Mouse (Mus musculus) monocyte, adult 5-6 weeks (primary cell): Measurements from ENCODE around the gene Mtch1. TPM values are rescaled to one million over a fixed set of nuclear protein-coding genes. Genes with fewer than 3 reads are reported as not detected.
"Not testable (repeated sequence)": the region's sequence is repeated elsewhere in the genome, so short reads cannot be mapped to it uniquely, and the experiment has no call there.

Source experiments
- ATAC-seq: fragments of 153-309, 156-312 bp; replicated peaks from 2 replicates; pipeline ENCODE4 v1.8.0; 2017; ENCODE audit warnings: mild to moderate bottlenecking; ENCODE audit not compliant: low TSS enrichment, insufficient number of reproducible peaks, severe bottlenecking, poor library complexity, low FRiP score
- total RNA-seq: library from RNA; stranded (forward); fragments of 200-1000, 200-491, 200-594 nt; gene quantifications from 3 replicates; pipeline ENCODE4 v1.2.3, GENCODE M21; 2017

The Mtch1 gene
- total RNA-seq, 1 experiment from 2014 or later: 56.3 TPM

GRCm38 (mm10) chr17:29318731-29319250, 28.9 kb downstream of the Mtch1 start:
- ATAC-seq: peak; percentile 86

DNA sequence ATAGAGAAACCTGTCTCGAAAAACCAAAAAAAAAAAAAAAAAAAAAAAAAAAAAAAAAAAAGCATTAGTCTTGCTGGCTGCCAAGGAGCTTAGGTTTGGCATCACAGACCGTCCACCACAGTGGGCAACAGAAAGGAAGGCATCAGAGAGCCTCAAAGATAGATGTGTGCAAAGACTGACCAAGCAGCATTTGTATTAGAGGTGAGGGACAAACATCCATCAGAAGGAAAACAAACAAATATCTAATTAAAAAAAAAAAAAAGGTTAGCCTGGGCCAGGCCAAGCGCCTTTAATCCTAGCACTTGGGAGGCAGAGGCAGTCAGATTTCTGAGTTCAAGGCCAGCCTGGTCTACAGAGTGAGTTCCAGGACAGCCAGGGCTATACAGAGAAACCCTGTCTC, 30.4 kb downstream of the Mtch1 start, which contains the start of gene Pi16:
Gene Pi16 (plus strand): TSS at position 301 of the 400 bp plus-strand sequence.
- not testable (repeated sequence) for ATAC-seq

DNA sequence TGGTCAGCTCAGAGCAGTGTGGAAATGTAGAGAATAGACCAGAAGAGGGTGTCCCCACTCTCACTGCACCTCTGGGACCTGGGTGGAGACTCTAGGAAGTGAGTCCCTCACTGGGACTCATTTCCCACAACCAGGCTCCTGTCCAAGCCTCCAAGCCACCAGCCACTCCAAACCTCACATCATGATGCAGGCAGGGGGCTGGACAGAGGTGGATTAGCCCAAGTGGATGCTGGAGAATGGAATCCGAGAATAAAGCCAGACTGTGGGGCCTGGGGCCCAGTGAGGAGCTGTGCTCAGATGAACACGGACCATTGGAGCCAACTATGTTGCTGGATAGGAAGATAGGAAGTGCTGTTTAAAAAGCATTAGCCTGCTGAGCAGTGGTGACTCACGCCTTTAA, 30.8 kb downstream of the Mtch1 start:
- no peak for ATAC-seq

GRCm38 (mm10) chr17:29315672-29316465, 31.9 kb downstream of the Mtch1 start:
- ATAC-seq: no peak

- no peak for ATAC-seq
Observed at GRCm38 (mm10) chr17:29313300-29313699, 34.4 kb downstream of the Mtch1 start.

- ATAC-seq: no peak
Observed at GRCm38 (mm10) chr17:29312082-29312481, 35.7 kb downstream of the Mtch1 start.

- ATAC-seq: no peak
Observed at GRCm38 (mm10) chr17:29311602-29312001, 36.1 kb downstream of the Mtch1 start.

GRCm38 (mm10) chr17:29310056-29310623, 37.6 kb downstream of the Mtch1 start:
- no peak for ATAC-seq

DNA sequence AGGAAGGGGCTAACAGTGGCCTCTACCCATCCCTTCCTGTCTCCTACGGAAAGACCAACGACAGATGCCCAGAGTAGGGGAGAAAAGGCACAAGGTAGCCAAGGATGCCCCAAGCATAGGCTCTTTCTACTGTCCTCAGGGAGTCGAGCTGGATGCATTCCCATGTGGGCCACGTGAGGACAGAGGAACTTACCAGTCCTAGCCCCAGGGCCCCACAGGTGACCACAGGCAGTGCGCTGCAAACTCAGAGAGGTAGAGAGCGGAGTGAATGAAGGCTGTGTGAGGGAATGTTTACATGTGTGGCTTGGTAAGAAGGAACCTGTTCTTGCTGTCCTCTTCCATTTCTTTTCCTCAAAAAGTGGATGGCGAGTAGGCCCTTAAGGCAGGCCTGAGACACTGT, 41.9 kb downstream of the Mtch1 start:
- ATAC-seq: no peak

- no peak for ATAC-seq
Observed at GRCm38 (mm10) chr17:29305058-29305806, 42.5 kb downstream of the Mtch1 start.

DNA sequence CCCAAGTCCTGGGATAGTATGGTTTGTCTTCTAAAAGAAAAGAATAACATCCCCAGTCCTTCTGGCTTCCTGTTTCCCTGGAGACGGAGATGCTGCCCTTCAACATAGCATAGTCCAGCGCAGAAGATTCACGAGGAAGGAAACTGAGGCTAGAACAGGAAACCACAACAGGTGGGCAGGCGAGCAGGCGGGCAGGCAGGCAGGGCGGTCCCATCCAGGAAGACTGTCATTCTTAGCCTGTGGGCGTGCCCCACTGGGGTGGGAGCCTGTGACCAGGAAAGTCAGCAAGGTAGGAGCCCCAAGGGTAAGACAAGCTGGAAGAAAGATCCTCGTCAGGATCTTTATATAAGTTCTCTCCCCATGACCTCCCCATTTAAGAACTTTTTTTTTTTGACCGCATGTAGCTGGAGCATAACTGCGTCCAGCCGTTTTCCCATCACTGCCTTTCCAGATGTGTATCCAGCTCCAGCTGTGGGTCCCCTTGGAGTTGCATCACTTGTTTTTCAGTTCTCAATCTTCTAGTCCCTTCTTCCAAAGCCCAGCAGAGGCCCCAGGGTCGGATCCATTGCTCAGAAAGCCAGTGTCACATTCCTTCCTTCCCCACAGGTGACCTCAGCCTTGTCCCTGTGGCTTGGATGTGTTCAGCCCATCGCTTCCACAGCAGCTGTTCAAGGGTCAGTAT, 43.2 kb downstream of the Mtch1 start:
- ATAC-seq: no peak; the same call in 1 of the 2 replicates

GRCm38 (mm10) chr17:29303856-29304255, 43.9 kb downstream of the Mtch1 start:
- no peak for ATAC-seq

- ATAC-seq: no peak
Observed at GRCm38 (mm10) chr17:29303087-29303486, 44.6 kb downstream of the Mtch1 start.

DNA sequence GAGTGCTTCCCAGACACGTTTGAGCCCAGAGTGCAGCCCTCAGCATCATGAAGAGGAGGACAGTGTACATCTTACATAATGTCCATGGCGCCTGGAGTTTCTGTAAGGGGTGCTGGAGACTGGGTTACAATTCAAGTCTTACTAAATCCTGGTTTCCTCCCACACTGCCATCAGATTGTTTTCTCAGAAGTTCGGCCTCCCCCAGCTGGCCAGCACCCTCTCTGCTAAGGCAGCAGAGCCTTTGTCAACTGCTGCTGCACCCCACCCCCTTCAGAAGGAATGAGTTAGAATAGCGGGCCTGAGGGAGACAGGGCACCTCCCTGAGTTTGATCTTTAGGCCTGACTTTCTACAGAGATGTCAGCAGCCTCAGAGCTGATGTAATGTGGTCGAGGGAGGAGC, 45.6 kb downstream of the Mtch1 start:
- no peak for ATAC-seq

- no peak for ATAC-seq
Observed at GRCm38 (mm10) chr17:29301421-29301820, 46.3 kb downstream of the Mtch1 start.

DNA sequence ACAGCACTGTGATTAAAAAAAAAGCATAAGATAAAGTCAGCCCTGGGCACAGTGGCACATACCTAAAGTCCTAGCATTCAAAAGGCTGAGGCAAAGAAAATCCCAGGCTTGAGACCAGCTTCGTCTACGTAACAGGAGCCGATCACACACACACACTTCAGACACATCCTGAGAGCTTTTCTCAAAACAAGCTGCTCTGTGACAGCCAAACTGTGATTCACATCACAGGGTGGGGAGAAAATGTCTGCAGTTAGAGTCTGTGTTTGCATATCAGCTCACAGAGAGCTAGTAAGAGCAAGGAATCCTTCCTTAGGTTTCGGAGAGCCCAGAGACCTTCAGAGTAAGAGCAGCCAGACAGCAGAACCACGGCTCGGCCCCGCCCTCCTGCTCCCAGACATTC, 46.8 kb downstream of the Mtch1 start:
- no peak for ATAC-seq

DNA sequence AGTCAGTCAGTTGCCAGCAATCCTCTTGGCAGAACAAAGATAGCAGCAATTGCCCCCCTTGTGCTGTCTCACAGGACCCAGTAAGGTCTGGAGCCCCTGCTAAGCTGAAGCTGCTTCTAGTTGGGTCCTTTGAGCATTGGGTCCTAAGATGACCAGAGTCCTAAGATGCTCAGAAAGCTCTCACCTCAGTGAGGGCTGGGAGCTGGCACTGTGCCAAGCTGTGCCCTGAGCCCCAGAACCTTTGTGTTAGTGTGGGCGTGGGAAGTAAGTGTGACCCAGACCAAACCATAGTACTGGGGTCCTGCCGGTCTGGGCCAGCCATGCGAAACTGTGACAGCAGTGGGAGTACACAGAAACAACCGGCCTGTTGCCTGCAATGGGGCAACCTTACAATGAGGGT, 48.5 kb downstream of the Mtch1 start:
- ATAC-seq: no peak

DNA sequence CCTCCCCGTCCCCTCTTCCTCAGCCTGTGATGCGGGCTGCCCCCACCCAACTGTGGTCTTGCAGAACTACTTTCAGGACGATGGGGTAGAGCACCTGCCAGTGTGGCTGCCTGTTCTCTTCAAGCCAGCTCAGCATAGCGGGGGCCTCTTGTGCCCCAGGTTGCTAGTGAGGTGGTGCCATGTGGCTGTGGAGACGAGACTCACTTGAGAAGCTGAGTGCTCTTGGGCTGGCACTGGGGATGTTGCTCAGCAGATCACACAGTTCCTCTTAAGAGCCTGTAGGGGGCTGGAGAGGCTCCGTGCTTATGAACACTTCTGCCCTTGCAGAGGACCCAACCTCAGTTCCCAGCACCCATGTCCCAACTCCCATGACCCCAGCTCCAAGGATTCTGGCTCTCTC, 49.9 kb downstream of the Mtch1 start:
- ATAC-seq: no peak

DNA sequence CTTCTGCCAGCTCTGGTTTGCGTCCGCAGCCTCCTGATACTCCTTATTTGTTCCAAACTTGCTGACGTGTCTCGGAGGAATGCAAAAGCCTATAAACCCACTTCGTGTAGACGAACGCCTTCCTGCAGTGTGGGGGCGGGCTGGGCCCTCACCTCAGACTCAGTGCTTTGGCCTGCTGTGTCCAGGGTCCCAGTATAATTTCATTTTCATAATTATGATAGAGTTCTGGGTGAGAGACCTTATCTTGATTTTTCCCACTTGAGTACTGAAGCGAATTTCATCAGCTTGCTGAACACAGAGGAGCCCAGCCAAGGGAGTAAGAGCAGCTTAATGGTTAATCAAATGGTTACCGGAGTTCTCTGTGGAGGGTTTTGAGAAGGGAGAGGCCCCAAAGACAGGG, 50.4 kb downstream of the Mtch1 start:
- ATAC-seq: no peak
